Mouse (Mus musculus) kidney, adult 2 months (tissue): ENCODE results near the gene Gtf2h3.

Experiments
- CTCF ChIP-seq: fragments of 200-500 bp; conservative IDR thresholded peaks from 2 replicates; pipeline ENCODE4 v1.5.1; 2011; ENCODE audit warnings: low read depth, mild to moderate bottlenecking, control low read depth, low read length, moderate library complexity, mixed read lengths; ENCODE audit not compliant: insufficient read depth, insufficient read length
- POLR2A ChIP-seq: fragments of 200-500 bp; IDR thresholded peaks from one replicate; pipeline ENCODE4 v1.6.1; 2011; ENCODE audit warnings: low read depth, low read length, control low read depth

GRCm38 (mm10) chr5:124598224-124599174, 19.6 kb downstream of the Gtf2h3 start:
- TF ChIP-seq CTCF (no peak), POLR2A (no peak)
